Mouse (Mus musculus): ENCODE data around the gene Ak3. TPM values are rescaled to one million over a fixed set of nuclear protein-coding genes. Genes with fewer than 3 reads are reported as not detected.

Gene Ak3
- 10 to 100 TPM; 40.4 to 46.4 TPM for total RNA-seq (2021)
- long read RNA-seq, transcript Ak3-201 (5 exons, 2,809 nt) = major isoform, 45 of 51 reads
- long read RNA-seq, partial matches to known transcripts = 2 of 51 reads
- long read RNA-seq, other reads (novel, unspliced or antisense) = 4 of 51 reads

DNA sequence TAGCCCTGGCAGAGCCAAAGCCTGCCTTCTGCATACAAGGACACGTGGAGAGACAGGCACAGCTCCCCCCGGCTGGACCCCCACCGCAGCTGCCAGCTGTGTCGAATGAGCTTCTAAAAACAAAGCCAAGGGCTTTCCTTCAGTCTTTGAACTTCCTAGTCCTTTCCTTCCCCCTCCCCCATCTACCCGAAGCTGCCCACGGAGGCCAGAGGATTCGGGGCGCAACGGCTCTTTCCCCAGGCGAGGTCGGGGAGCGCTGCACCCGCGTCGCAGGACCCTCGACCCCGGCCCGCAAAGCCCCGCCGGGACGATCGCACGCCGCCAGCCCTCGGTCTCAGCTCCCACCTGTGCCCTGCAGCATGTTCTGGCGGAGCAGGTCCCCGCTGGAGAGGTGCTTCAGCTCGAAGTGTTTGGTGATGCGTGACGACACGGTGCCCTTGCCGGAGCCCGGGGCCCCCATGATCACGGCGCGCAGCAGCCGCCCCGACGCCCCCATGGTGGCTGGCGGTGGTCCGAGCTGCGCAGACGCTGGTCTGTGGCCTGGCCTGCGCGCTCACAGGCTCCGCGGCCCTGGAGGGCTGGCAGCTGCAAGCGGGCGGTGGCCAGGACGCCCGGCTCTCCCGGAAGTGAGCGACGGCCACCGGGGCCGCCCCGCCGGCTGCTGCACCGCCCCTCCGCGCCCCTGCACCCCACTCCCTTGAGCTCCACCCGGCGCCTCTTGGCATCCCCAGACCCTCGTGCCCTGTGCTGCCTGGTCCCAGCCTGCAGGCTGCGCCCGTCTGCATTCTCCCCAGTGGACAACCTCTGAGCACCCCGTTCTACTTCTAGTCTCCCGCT, at the start of gene Ak3:
Ak3 (minus strand) TSS at position 628 of the 837 bp plus-strand sequence.
- DNase-seq (ENCODE audit: low spot score in 2 of 2) = peak; percentile 72 to 81

DNA sequence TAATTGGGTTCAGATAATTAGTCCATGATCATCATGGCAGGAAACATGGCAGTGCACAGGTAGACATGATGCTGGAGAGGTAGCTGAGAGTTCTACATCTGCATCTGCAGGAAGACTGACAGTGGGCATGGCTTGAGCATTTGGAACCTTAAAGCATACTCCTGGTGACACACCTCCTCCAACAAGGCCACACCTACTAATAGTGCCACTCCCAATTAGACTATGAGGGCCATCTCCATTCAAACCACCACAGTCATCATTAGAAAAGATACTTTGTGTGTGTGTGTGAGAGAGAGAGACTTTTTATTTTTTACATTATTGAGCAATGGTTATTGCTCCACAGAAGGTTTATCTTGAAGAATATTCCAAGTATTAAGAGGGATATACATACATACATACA, 44.4 kb upstream of the Ak3 start:
- DNase-seq (ENCODE audit: low spot score in 2 of 2) = no peak

DNA sequence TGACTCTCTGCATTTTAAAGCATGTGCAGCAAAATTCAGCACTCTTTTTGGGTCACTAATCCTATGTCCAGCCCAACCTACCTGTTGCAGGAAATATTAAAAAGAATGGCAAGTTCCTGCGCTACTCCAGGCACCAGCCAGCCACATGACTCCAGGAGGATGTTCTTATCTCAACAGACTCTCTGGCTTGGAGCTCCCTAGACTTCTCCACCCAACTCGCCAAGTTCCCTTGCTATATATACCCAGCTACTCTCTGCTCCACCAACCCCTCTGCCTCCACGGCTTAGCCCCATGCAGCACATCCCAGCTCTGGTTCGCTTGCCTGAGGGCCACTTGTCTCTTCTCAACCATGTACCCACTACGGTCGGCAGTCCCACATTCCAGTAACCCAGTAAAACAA, 40.9 kb upstream of the Ak3 start:
- no peak for DNase-seq (ENCODE audit: low spot score in 2 of 2)

DNA sequence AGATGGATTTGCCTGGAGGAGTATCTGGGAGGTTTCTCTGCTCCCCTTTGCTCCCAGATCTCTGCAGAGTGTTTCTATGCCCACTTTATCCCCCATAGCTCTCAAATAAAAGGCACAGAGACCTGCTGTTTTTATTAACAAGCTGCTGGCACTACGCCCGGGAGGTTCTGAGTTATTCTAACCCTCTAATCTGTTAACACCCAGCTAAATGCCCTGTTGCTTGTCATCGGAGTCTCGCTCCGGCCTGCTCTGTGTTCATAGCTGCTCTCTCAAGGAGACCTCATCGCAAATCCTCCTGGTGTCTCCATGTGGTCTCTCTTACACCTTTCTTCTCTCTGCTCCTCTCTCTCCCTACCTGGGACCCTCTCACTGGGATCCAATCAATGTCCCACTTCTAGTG, 27.0 kb upstream of the Ak3 start:
- DNase-seq (ENCODE audit: low spot score in 2 of 2) = peak; percentile 32 to 41

DNA sequence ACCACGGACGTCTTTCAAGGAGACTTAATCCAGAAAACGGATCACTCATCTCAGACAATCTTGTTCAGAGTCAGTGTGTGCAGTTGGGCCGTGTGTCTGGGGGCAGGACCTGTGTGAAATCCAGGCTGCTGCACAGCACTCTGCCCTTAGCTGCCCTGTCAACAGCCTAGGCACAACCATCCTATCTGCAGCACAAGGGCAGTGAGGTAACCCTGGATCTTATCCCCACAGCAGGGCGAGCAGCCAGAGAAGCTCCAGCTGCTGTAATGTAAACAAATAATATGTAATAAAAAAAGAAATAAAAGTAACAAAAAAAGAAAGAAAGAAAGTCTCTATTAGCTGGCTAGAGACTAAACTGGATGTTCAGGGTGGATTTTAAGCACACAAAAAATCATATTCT, 21.4 kb upstream of the Ak3 start:
- DNase-seq (ENCODE audit: low spot score in 2 of 2) = no peak

DNA sequence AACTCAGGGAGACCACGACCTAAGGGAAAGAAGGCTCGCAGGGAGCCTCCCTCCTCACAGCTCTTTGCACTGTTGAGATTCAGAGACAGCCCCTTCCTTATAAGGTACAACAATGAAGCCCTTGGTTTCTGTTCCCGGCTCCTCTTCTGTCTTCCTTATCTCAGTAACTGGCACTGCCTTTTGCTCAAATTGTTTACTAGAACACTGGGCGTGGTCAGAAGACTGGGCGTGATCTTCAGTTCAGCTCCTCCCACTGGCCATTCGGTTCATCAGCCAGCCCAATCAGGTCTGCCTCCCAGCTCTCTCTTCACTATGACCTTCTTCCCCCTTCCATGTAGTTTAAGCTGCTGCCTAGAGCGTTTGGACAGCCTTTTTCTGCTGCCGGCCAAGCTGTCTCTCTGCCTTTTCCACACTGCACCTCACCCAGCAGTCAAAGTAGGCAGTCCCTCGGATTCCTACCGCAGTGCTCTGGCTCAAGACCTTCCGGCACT, 19.3 kb upstream of the Ak3 start:
- DNase-seq (ENCODE audit: low spot score in 2 of 2) = no peak

DNA sequence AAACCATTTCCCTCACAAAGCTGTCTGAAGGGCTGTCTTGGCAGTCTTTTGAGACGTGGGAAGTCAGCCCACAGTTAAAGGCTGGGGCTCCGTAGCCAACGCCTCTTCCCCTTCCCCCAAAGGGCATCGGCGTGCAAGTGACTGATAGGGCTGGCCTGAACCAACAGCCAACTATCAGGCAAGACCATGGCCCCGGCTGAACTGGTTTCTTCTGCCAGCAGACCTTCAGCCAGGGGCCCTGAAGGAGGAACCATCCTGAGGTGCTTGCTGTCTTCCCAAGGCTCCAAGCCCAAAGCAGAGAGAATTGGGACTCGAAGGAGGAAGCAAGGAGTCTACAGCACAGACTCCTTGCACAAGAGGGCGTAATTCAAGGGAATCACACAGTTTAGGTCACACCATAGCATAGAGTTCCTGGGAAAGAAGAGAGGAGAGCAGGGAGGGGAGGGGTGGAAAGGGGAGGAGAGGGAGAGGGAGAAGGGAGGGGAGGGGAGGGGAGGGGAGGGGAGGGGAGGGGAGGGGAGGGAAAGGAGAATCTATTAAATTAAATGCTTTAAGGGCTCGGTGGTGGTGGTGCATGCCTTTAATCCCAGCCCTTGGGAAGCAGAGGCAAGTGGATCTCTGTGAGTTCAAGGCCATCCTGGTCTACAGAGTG, 16.8 kb upstream of the Ak3 start:
- peak in 1 of 2 experiments; percentile 24 for DNase-seq (ENCODE audit: low spot score in 2 of 2)

DNA sequence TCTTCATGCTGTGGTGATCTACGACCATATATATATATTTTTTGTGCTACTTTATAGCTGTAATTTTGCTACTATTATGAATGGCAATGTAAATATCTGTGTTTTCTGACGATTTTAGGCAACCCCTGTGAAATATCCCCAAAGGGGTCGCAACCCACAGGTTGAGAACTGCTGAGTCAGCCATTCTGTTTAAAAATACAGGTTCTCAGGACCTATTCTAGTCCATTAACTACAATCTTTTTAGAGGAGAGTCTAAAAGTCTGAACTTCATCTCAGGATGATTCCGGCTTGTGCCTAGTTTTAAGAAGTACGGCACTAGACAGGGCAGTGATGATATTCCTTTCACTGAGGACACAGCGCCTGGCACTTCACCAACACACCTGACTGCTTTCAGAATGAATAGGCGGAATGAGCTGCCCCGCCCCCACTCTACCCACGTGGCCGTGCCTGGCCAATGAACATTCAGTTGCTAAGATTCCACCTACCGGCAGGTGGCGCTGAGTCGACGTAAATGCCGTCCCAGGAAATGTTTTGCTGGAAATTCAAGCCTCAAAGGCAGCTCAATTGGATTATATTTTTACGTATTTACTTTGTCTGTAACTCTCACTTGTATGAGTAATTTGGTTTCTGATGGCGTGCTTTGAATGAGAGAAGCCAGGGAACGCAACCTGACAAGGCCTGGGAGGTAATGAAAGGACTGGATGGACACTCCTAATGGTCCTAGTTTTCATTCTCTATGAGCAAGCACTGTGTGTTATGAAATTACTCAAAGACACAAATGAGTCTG, 16.0 kb upstream of the Ak3 start:
- peak; percentile 95 to 96 for DNase-seq (ENCODE audit: low spot score in 2 of 2)

DNA sequence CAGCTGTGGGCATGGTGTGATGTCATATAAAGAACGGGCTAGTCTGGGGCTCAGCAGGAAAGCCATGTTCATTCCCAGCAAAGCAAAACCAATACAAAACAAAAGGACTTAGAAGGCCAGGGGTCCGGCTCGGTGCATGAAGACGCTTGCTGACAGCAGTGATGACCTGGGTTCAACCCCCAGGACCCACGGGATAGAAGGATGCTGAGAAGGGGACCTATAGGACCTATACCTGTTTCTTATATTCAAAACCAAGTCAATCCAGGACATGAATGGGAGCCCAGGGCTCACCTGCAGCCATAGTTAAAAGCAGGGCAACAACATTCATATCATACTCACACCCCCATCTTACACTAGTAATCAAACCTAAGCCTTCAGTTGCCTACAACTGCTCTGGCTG, 15.2 kb upstream of the Ak3 start:
- no peak for DNase-seq (ENCODE audit: low spot score in 2 of 2)

DNA sequence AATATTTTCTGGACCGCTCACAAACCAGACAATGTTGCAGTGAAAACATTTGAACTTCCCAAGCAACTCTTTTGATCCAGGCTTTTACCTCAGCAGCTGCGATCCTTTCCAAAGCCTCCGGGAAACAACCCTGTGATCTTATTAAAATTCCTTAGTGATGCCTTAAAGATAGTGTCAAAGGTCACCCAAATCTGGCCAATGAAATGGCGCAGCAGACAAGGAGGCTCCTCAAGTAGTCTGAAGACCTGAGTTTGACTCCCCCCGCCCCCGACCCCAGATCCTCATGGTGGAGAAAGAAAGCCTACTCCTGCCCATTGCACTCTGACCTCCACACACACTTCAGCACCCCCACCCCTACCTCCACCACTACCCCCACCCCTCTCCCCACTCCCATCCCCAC, 12.5 kb upstream of the Ak3 start:
- no peak for DNase-seq (ENCODE audit: low spot score in 2 of 2)

DNA sequence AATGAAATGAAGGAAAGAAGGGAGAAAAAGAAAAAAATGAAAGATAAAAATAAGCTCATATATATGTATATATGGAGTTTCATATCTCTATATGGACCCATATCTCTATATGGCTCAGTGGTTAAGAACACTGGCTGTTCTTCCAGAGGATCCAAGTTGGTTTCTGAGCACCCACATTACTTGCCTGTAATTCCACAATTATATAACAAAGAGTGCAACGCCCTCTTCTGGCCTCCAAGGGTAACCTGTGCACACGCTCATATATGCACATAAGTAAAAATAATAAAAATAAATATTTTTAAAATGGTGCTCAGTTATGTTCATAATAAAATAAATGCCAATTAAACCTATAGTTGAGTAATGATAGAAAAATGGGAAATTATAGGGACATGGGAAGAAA, 11.9 kb upstream of the Ak3 start:
- DNase-seq (ENCODE audit: low spot score in 2 of 2) = no peak

DNA sequence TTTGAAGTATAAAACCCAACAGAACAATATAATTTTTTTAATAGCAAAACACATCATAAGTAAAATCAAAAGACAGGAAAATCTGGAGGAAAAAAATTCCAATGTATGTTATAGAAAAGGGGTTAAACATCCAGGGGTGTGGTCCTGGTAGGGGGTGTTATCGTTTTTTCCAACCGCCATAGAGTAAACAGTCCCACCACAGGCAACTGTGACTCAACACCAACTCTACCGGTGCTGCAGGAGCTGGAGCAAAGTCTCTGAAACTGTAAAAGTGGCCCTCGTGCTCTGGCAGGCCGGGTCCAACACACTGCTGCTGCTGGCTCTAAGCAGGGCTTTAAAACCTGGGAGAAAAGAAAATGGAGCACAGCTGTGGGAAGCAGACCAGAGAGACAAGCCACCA, 11.0 kb upstream of the Ak3 start:
- no peak for DNase-seq (ENCODE audit: low spot score in 2 of 2)

DNA sequence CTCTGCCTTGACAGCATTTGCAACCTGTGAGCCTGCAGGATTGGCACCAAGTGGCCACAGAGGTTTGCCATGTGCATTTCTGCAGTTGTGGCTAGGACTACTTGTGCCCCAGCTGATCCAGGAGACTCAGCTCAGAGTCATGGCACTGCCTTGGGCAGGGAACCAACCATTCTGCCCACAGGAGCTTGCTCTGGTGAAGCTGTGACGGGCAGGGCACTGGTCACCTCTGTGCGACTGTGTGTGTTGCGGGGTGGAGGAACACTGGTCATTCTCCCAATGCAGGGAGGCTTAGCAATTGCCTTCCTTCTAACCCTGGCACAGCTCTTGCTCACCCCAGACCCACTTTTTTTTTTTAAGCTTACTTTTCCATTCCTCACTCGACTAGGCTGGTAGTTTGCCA, 7.7 kb upstream of the Ak3 start:
- DNase-seq (ENCODE audit: low spot score in 2 of 2) = no peak

DNA sequence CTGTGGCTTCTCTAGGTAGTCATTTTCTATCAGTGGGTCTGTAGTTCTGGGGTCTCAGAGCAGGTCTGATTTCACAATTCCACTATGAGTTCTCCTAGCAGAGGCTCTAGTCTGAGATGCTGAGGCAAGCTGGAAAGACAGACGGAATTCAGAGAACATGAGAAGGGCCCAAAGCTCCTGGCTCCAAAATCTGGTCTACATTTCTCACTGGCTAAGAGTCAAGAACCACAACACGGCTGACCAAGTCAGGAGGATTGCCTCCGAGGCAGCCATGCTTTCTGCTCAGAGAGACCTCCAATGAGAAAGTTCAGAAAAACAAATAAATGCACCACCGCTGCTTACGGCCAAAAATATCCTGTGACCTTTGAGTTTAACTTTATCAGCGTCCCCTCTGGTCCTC, 6.8 kb upstream of the Ak3 start:
- no peak for DNase-seq (ENCODE audit: low spot score in 2 of 2)

DNA sequence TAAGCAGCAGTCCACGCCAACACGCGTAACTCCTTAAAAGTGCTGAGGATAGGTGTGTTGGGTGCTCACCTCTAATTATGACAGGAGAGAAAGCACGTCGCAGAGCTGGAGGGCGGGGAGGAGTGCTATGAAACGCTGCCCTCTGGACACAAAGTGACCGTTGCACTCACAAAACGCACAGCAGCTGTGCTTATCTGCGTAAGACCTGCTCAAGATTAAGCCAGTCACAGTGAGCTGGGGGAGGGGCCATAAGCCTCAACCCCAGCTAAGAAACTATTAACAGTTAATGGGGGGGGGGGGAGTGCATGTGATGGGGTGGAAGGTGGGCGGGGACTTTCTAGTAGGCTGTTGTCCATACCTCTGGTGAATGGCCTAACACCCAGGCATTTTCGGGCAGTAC, 5.0 kb upstream of the Ak3 start:
- DNase-seq (ENCODE audit: low spot score in 2 of 2) = no peak

DNA sequence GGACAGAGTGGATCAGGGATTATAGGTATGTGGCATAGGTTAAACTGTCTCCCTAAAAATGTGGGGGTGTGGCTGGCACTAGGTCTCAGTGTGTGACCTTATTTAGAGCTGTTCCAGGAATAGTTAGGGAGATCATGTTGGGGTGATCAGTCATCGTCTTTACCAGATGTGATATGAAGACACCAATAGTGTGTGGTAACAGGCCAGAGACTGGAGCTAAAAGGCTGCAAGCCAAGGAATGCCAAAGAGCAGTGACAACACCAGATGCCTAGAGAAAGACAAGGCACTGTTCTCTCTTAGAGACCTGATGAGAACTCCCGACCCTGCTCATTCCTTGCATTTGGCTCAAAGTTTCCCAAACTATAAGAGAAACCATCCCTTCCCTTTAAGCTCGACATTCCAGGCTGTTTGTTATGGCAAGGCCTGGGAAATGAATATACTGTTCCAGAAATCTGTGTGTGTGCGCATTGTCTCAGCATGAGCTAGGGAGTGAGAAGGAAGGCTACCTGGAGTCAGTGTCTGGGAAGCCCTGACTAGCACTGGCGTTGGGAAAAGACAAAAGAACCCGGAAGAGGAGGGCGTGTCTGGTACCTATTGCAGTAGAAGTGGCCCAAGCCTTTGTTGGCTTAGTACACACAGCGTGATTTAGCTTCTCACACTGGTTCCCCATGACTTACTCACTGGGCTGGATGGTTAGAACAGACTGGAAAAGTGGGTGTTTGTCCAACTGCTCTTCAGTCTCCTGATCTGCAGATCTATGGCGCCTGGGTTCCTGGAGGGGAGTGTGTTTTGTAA, 2.6 kb upstream of the Ak3 start:
- DNase-seq (ENCODE audit: low spot score in 2 of 2) = no peak

DNA sequence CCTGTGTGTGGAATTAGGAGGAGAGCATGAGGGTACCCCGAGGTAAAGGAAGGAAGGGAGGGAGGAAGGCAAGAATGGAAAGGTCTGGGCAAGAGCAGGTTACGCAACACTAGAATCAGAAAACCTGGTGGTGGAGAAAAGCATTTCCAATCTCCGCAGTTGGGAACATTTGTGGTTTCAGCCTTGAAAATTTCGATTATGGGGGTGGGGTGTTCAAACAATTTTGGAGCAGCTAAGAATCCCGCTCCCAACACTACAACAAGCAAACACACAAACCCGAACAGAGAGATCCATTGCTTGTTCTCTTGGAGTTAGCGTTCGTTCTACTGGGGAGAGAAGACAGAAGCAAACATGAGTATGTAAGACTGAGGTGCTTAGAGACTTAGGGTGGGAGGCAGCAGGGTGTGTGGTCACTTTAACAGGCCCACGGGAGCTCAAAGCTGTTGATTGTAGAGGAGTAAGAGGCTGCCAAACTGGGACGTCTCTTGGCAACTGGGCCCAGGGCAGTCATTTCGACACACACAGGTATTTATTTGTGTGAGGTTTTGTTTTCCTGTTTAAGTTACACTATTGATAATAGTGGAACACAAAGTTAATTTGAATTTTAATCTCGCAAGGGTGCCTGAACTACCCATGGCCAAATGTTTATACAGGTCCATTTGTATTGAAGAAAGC, 1.8 kb upstream of the Ak3 start:
- DNase-seq (ENCODE audit: low spot score in 2 of 2) = no peak

DNA sequence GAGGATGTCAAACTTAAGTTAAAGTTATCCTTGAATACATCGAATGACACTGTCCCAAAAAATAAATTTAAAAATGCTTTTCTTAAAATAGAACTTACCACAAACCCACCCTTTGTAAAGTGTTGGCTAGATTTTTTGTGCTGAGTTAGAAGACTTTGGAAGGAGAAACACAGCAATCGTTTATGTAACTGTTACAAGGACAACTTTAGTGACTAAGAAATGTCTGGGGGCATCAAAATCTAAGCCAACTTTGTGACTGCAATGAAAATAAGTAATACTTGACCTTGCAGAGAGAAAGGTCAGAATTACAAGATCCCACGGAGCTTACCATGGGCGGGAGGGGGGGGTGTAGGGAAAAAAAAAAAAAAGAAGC, 814 bp downstream of the Ak3 start:
- no peak for DNase-seq (ENCODE audit: low spot score in 2 of 2)

DNA sequence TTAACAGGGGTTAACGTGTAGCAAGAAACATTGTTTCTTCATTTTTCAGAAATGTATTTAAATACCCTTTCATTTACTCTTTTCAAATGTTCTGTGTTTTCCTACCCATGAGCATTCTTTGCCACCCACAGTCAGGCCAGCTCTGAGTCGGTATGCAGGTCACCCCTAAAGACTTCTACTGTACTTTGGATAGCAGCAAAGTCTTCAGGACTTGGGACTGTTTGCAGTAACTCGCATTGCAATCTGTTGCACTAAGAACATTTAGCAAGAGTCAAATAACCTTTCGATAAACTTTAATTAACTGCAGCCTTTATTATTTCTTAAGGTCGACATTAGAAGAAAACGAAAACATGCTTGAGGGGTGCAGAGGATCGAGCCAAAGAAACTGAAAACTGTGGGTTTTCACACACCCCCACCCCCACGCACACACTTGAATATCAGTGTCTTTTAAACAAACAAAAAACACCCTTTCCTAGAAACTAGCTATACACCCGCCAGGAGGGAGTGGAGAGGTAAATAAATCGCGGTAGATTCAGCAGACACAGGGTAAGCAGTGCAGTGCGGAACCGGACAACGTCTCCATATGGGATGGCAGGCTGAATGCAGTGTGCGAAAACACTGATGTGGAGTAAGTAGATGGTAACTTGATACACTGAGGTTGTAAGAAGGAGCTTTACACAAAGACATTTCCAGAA, 1.7 kb downstream of the Ak3 start:
- DNase-seq (ENCODE audit: low spot score in 2 of 2) = no peak

DNA sequence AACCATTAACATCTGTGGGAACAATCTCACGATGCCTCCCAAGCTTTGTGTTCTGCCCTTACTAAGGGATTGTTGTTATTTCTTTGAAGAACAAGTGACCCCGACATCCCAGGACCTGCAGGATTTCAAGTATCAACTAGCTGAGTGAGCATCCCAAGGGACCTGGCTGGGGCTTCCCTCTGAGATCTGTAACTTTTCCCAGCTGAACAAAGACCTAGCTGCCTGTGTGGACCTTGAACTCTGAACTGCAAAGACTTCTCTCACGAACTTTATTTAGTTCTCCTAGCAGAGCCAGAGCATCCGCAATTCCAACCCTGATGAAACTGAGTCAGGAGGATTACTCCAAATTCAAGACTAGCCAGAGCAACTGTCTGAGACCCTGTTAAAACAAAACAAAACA, 2.4 kb downstream of the Ak3 start:
- no peak for DNase-seq (ENCODE audit: low spot score in 2 of 2)
